Mouse (Mus musculus): ENCODE measurements around the gene Hoxc13. TPM values are rescaled to one million over a fixed set of nuclear protein-coding genes. Genes with fewer than 3 reads are reported as not detected.

Gene Hoxc13
- polyA plus RNA-seq, 1 experiment from 2014 or later: not detected

GRCm38 (mm10) chr15:102919336-102920180 lies 1.3 kb upstream of the Hoxc13 start:
- peaks cover 96% of the 10 kb centered on the region for H3K27me3 ChIP-seq
- ATAC-seq (ENCODE audit: insufficient read depth): no peak
- 4% methylated on average over 12 of the region's 12 CpGs for WGBS (ENCODE audit: insufficient replicate concordance)
- H3K27ac ChIP-seq (replicated peaks): no peak overlapping the region
- no peaks in the 10 kb centered on the region for H3K36me3 ChIP-seq (replicated peaks)
- H3K4me3 ChIP-seq (replicated peaks): no peak overlapping the region
- no peak overlapping the region for H3K9ac ChIP-seq
- H3K4me1 ChIP-seq (replicated peaks): no peaks in the 10 kb centered on the region
- no peaks in the 10 kb centered on the region for H3K9me3 ChIP-seq (replicated peaks)
- no peak overlapping the region for H3K4me2 ChIP-seq

- H3K27me3 ChIP-seq: peaks cover 97% of the 10 kb centered on the region
- H3K4me3 ChIP-seq (replicated peaks): no peak overlapping the region
- H3K9ac ChIP-seq: no peak overlapping the region
- no peaks in the 10 kb centered on the region for H3K4me1 ChIP-seq (replicated peaks)
- H3K27ac ChIP-seq (replicated peaks): no peak overlapping the region
- 3% methylated on average over 18 of the region's 20 CpGs for WGBS (ENCODE audit: insufficient replicate concordance)
- H3K9me3 ChIP-seq (replicated peaks): no peaks in the 10 kb centered on the region
- ATAC-seq (ENCODE audit: insufficient read depth): no peak
- no peak overlapping the region for H3K4me2 ChIP-seq
- H3K36me3 ChIP-seq (replicated peaks): no peaks in the 10 kb centered on the region
These were observed 284 bp upstream of the Hoxc13 start for GRCm38 (mm10) chr15:102920619-102921018.

GRCm38 (mm10) chr15:102922012-102922362 lies 1.1 kb downstream of the Hoxc13 start:
- Histone ChIP-seq H3K27me3 (peaks cover 97% of the 10 kb centered on the region), H3K4me3 (replicated peaks) (no peak overlapping the region), H3K4me1 (replicated peaks) (no peaks in the 10 kb centered on the region), H3K27ac (replicated peaks) (no peak overlapping the region), H3K9me3 (replicated peaks) (no peaks in the 10 kb centered on the region), H3K4me2 (no peak overlapping the region), H3K36me3 (replicated peaks) (no peaks in the 10 kb centered on the region), H3K9ac (no peak overlapping the region)
- WGBS (ENCODE audit: insufficient replicate concordance): 0% methylated on average over 24 of the region's 24 CpGs
- no peak for ATAC-seq (ENCODE audit: insufficient read depth)

GRCm38 (mm10) chr15:102922636-102923500 lies 2.0 kb downstream of the Hoxc13 start:
- Histone ChIP-seq H3K9ac (no peak overlapping the region), H3K27ac (replicated peaks) (no peak overlapping the region), H3K4me2 (no peak overlapping the region), H3K27me3 (peaks cover 97% of the 10 kb centered on the region), H3K4me1 (replicated peaks) (no peaks in the 10 kb centered on the region), H3K36me3 (replicated peaks) (no peaks in the 10 kb centered on the region), H3K9me3 (replicated peaks) (no peaks in the 10 kb centered on the region), H3K4me3 (replicated peaks) (no peak overlapping the region)
- 10% methylated on average over 6 of the region's 6 CpGs for WGBS (ENCODE audit: insufficient replicate concordance)
- no peak for ATAC-seq (ENCODE audit: insufficient read depth)

- H3K36me3 ChIP-seq (replicated peaks): no peaks in the 10 kb centered on the region
- WGBS (ENCODE audit: insufficient replicate concordance): 2% methylated on average over 40 of the region's 40 CpGs
These were observed 6.2 kb downstream of the Hoxc13 start for GRCm38 (mm10) chr15:102927032-102927645.

GRCm38 (mm10) chr15:102931706-102932358 lies 10.9 kb downstream of the Hoxc13 start:
- Histone ChIP-seq H3K4me3 (replicated peaks) (no peak overlapping the region), H3K4me1 (replicated peaks) (no peaks in the 10 kb centered on the region), H3K9ac (no peak overlapping the region), H3K4me2 (no peak overlapping the region), H3K27ac (replicated peaks) (no peak overlapping the region), H3K9me3 (replicated peaks) (no peaks in the 10 kb centered on the region), H3K27me3 (peaks cover 100% of the 10 kb centered on the region), H3K36me3 (replicated peaks) (no peaks in the 10 kb centered on the region)
- ATAC-seq (ENCODE audit: insufficient read depth): no peak
- WGBS (ENCODE audit: insufficient replicate concordance): 2% methylated on average over 23 of the region's 23 CpGs

More at GRCm38 (mm10) chr15:102927032-102927645, 6.2 kb downstream of the Hoxc13 start:
- no peaks in the 10 kb centered on the region for H3K9me3 ChIP-seq (replicated peaks)
- H3K4me2 ChIP-seq: no peak overlapping the region
- H3K4me1 ChIP-seq (replicated peaks): no peaks in the 10 kb centered on the region
- no peak overlapping the region for H3K27ac ChIP-seq (replicated peaks)
- H3K27me3 ChIP-seq: peaks cover 97% of the 10 kb centered on the region
- no peak overlapping the region for H3K9ac ChIP-seq
- no peak overlapping the region for H3K4me3 ChIP-seq (replicated peaks)
- ATAC-seq (ENCODE audit: insufficient read depth): no peak

- Histone ChIP-seq H3K27ac (replicated peaks) (no peak overlapping the region), H3K4me2 (no peak overlapping the region), H3K4me3 (replicated peaks) (no peak overlapping the region), H3K4me1 (replicated peaks) (0 out of 2 replicates have a peak, but pooled peaks cover 2% of the 10 kb centered on the region), H3K9me3 (replicated peaks) (no peaks in the 10 kb centered on the region), H3K36me3 (replicated peaks) (no peaks in the 10 kb centered on the region), H3K9ac (no peak overlapping the region), H3K27me3 (peaks cover 100% of the 10 kb centered on the region)
- ATAC-seq (ENCODE audit: insufficient read depth): no peak
- WGBS (ENCODE audit: insufficient replicate concordance): 4% methylated on average over 12 of the region's 12 CpGs
These were observed 13.5 kb downstream of the Hoxc13 start for GRCm38 (mm10) chr15:102934438-102934837.

- H3K27ac ChIP-seq (replicated peaks): no peak overlapping the region
- peaks cover 100% of the 10 kb centered on the region for H3K27me3 ChIP-seq
- H3K9ac ChIP-seq: no peak overlapping the region
- ATAC-seq (ENCODE audit: insufficient read depth): no peak
- H3K36me3 ChIP-seq (replicated peaks): no peaks in the 10 kb centered on the region
- no peak overlapping the region for H3K4me3 ChIP-seq (replicated peaks)
- H3K4me1 ChIP-seq (replicated peaks): 0 out of 2 replicates have a peak, but pooled peaks cover 2% of the 10 kb centered on the region
- H3K4me2 ChIP-seq: no peak overlapping the region
- H3K9me3 ChIP-seq (replicated peaks): no peaks in the 10 kb centered on the region
- WGBS (ENCODE audit: insufficient replicate concordance): 1% methylated on average over 27 of the region's 27 CpGs
These were observed 14.0 kb downstream of the Hoxc13 start for GRCm38 (mm10) chr15:102934897-102935296.

GRCm38 (mm10) chr15:102936279-102936972 lies 15.5 kb downstream of the Hoxc13 start, which contains the start of gene Hoxc12:
Gene Hoxc12 (plus strand): TSS chr15:102936757.
- H3K36me3 ChIP-seq (replicated peaks): no peaks in the 10 kb centered on the region
- H3K27ac ChIP-seq (replicated peaks): no peak within 1 kb of the TSS
- no peaks in the 10 kb centered on the region for H3K9me3 ChIP-seq (replicated peaks)
- H3K27me3 ChIP-seq: peaks cover 100% of the 10 kb centered on the region
- H3K4me3 ChIP-seq (replicated peaks): no peak within 1 kb of the TSS
- ATAC-seq (ENCODE audit: insufficient read depth): no peak
- no peak within 1 kb of the TSS for H3K4me2 ChIP-seq
- H3K4me1 ChIP-seq (replicated peaks): 0 out of 2 replicates have a peak, but pooled peaks cover 2% of the 10 kb centered on the region
- H3K9ac ChIP-seq: no peak within 1 kb of the TSS
- WGBS (ENCODE audit: insufficient replicate concordance): 2% methylated on average over 31 of the region's 31 CpGs

- 2% methylated on average over 50 of the region's 50 CpGs for WGBS (ENCODE audit: insufficient replicate concordance)
- H3K27me3 ChIP-seq: peaks cover 100% of the 10 kb centered on the region
- 0 out of 2 replicates have a peak, but pooled peaks cover 2% of the 10 kb centered on the region for H3K4me1 ChIP-seq (replicated peaks)
- H3K4me2 ChIP-seq: no peak overlapping the region
- H3K9ac ChIP-seq: no peak overlapping the region
- no peaks in the 10 kb centered on the region for H3K9me3 ChIP-seq (replicated peaks)
- H3K27ac ChIP-seq (replicated peaks): no peak overlapping the region
- H3K4me3 ChIP-seq (replicated peaks): no peak overlapping the region
- no peaks in the 10 kb centered on the region for H3K36me3 ChIP-seq (replicated peaks)
- no peak for ATAC-seq (ENCODE audit: insufficient read depth)
These were observed 16.2 kb downstream of the Hoxc13 start for GRCm38 (mm10) chr15:102937036-102937666.

Measured in liver, embryonic 15.5 days (tissue).